Mouse (Mus musculus): ENCODE measurements at regions not wholly inside any gene's neighbourhood (a gene's known extent, or its start where the extent isn't known, plus 50 kb on each side); places are given as distances from the start of the nearest gene placed in this dataset.

- H3K4me3 ChIP-seq (ENCODE audit: low read depth, low read length): no peak overlapping the region
- TF ChIP-seq CTCF (IDR thresholded peaks at IDR 0.05; ENCODE audit: extremely low read depth, insufficient read length, insufficient replicate concordance, low read depth, low read length): no peak
- TF ChIP-seq POLR2A (IDR thresholded peaks at IDR 0.05; ENCODE audit: low read depth, low read length): no peak
- no peak overlapping the region for H3K27ac ChIP-seq (ENCODE audit: insufficient read depth, low read depth, low read length)
- H3K27me3 ChIP-seq (ENCODE audit: control insufficient read depth, insufficient read depth, low read length): peaks cover 27% of the 10 kb centered on the region
- H3K36me3 ChIP-seq (ENCODE audit: control insufficient read depth, insufficient read depth, low read length): no peaks in the 10 kb centered on the region
- WGBS: 4% methylated on average over 31 of the region's 31 CpGs
- no peaks in the 10 kb centered on the region for H3K4me1 ChIP-seq (ENCODE audit: control insufficient read depth, insufficient read depth, insufficient read length, low read length)
Observed at GRCm38 (mm10) chr1:121177908-121178311, 154.5 kb downstream of the Insig2 start.

GRCm38 (mm10) chr1:121178611-121179245 is 153.7 kb downstream of the Insig2 start:
- TF ChIP-seq CTCF (IDR thresholded peaks at IDR 0.05; ENCODE audit: extremely low read depth, insufficient read length, insufficient replicate concordance, low read depth, low read length) (no peak), POLR2A (IDR thresholded peaks at IDR 0.05; ENCODE audit: low read depth, low read length) (no peak)
- no peak overlapping the region for H3K27ac ChIP-seq (ENCODE audit: insufficient read depth, low read depth, low read length)
- 5% methylated on average over 17 of the region's 17 CpGs for WGBS
- no peaks in the 10 kb centered on the region for H3K36me3 ChIP-seq (ENCODE audit: control insufficient read depth, insufficient read depth, low read length)
- H3K27me3 ChIP-seq (ENCODE audit: control insufficient read depth, insufficient read depth, low read length): peaks cover 27% of the 10 kb centered on the region
- H3K4me3 ChIP-seq (ENCODE audit: low read depth, low read length): no peak overlapping the region
- no peaks in the 10 kb centered on the region for H3K4me1 ChIP-seq (ENCODE audit: control insufficient read depth, insufficient read depth, insufficient read length, low read length)

- no peaks in the 10 kb centered on the region for H3K4me1 ChIP-seq (ENCODE audit: control insufficient read depth, insufficient read depth, insufficient read length, low read length)
- 21% methylated on average over 20 of the region's 20 CpGs for WGBS
- H3K4me3 ChIP-seq (ENCODE audit: low read depth, low read length): no peak overlapping the region
- no peak overlapping the region for H3K27ac ChIP-seq (ENCODE audit: insufficient read depth, low read depth, low read length)
- no peaks in the 10 kb centered on the region for H3K36me3 ChIP-seq (ENCODE audit: control insufficient read depth, insufficient read depth, low read length)
- peaks cover 27% of the 10 kb centered on the region for H3K27me3 ChIP-seq (ENCODE audit: control insufficient read depth, insufficient read depth, low read length)
- no peak for TF ChIP-seq POLR2A (IDR thresholded peaks at IDR 0.05; ENCODE audit: low read depth, low read length)
- TF ChIP-seq CTCF (IDR thresholded peaks at IDR 0.05; ENCODE audit: extremely low read depth, insufficient read length, insufficient replicate concordance, low read depth, low read length): peak; percentile 52; the same call in 1 of the 2 replicates
Observed at GRCm38 (mm10) chr1:121180273-121181030, 151.9 kb downstream of the Insig2 start.

- Histone ChIP-seq H3K27me3 (ENCODE audit: control insufficient read depth, insufficient read depth, low read length) (no peaks in the 10 kb centered on the region), H3K36me3 (ENCODE audit: control insufficient read depth, insufficient read depth, low read length) (no peaks in the 10 kb centered on the region), H3K4me3 (ENCODE audit: low read depth, low read length) (no peak overlapping the region), H3K27ac (ENCODE audit: insufficient read depth, low read depth, low read length) (no peak overlapping the region), H3K4me1 (ENCODE audit: control insufficient read depth, insufficient read depth, insufficient read length, low read length) (no peaks in the 10 kb centered on the region)
- 33% methylated on average over 2 of the region's 2 CpGs for WGBS
- TF ChIP-seq POLR2A (IDR thresholded peaks at IDR 0.05; ENCODE audit: low read depth, low read length): no peak
- TF ChIP-seq CTCF (IDR thresholded peaks at IDR 0.05; ENCODE audit: extremely low read depth, insufficient read length, insufficient replicate concordance, low read depth, low read length): no peak
Observed at GRCm38 (mm10) chr1:121188895-121189294, 143.5 kb downstream of the Insig2 start.

- Histone ChIP-seq H3K4me3 (ENCODE audit: low read depth, low read length) (no peak overlapping the region), H3K27me3 (ENCODE audit: control insufficient read depth, insufficient read depth, low read length) (no peaks in the 10 kb centered on the region), H3K4me1 (ENCODE audit: control insufficient read depth, insufficient read depth, insufficient read length, low read length) (no peaks in the 10 kb centered on the region), H3K27ac (ENCODE audit: insufficient read depth, low read depth, low read length) (no peak overlapping the region), H3K36me3 (ENCODE audit: control insufficient read depth, insufficient read depth, low read length) (no peaks in the 10 kb centered on the region)
- no peak for TF ChIP-seq POLR2A (IDR thresholded peaks at IDR 0.05; ENCODE audit: low read depth, low read length)
- TF ChIP-seq CTCF (IDR thresholded peaks at IDR 0.05; ENCODE audit: extremely low read depth, insufficient read length, insufficient replicate concordance, low read depth, low read length): no peak
- WGBS: 81% methylated on average over 4 of the region's 4 CpGs
Observed at GRCm38 (mm10) chr1:121194800-121195199, 137.6 kb downstream of the Insig2 start.

- 13% methylated on average over 2 of the region's 2 CpGs for WGBS
- no peak overlapping the region for H3K4me3 ChIP-seq (ENCODE audit: low read depth, low read length)
- TF ChIP-seq CTCF (IDR thresholded peaks at IDR 0.05; ENCODE audit: extremely low read depth, insufficient read length, insufficient replicate concordance, low read depth, low read length): peak; percentile 41; the same call in 1 of the 2 replicates
- no peak for TF ChIP-seq POLR2A (IDR thresholded peaks at IDR 0.05; ENCODE audit: low read depth, low read length)
- no peaks in the 10 kb centered on the region for H3K27me3 ChIP-seq (ENCODE audit: control insufficient read depth, insufficient read depth, low read length)
- no peaks in the 10 kb centered on the region for H3K4me1 ChIP-seq (ENCODE audit: control insufficient read depth, insufficient read depth, insufficient read length, low read length)
- H3K27ac ChIP-seq (ENCODE audit: insufficient read depth, low read depth, low read length): no peak overlapping the region
- H3K36me3 ChIP-seq (ENCODE audit: control insufficient read depth, insufficient read depth, low read length): no peaks in the 10 kb centered on the region
Observed at GRCm38 (mm10) chr1:121215843-121216242, 116.5 kb downstream of the Insig2 start.

GRCm38 (mm10) chr1:121224250-121224649 is 108.1 kb downstream of the Insig2 start:
- WGBS: 53% methylated on average over 11 of the region's 11 CpGs
- Histone ChIP-seq H3K4me1 (ENCODE audit: control insufficient read depth, insufficient read depth, insufficient read length, low read length) (no peaks in the 10 kb centered on the region), H3K36me3 (ENCODE audit: control insufficient read depth, insufficient read depth, low read length) (no peaks in the 10 kb centered on the region), H3K27me3 (ENCODE audit: control insufficient read depth, insufficient read depth, low read length) (no peaks in the 10 kb centered on the region), H3K4me3 (ENCODE audit: low read depth, low read length) (no peak overlapping the region), H3K27ac (ENCODE audit: insufficient read depth, low read depth, low read length) (no peak overlapping the region)
- TF ChIP-seq POLR2A (IDR thresholded peaks at IDR 0.05; ENCODE audit: low read depth, low read length) (no peak), CTCF (IDR thresholded peaks at IDR 0.05; ENCODE audit: extremely low read depth, insufficient read length, insufficient replicate concordance, low read depth, low read length) (no peak)

Data from small intestine, adult 2 months (tissue).